Mouse (Mus musculus): ENCODE data around the gene Chac2.

The Chac2 gene

GRCm38 (mm10) chr11:30985877-30986624 is at the start of gene Chac2:
Gene Chac2, minus strand, starts transcription at chr11:30986350.
- in situ Hi-C loops (cut with MboI, MseI), result no loop called here

GRCm38 (mm10) chr11:31034958-31035357 is 48.8 kb upstream of the Chac2 start:
- in situ Hi-C loops (cut with MboI, MseI), result no loop called here

- in situ Hi-C loops (cut with MboI, MseI), result loop anchor here (10.0 kb wide), 1 partner anchor 503 kb away; no protein-coding TSS in a partner anchor
Measured at GRCm38 (mm10) chr11:31017466-31017865, 31.3 kb upstream of the Chac2 start.

GRCm38 (mm10) chr11:31009668-31010067 is 23.5 kb upstream of the Chac2 start:
- in situ Hi-C loops (cut with MboI, MseI), result loop anchor here (10.0 kb wide), 2 partner anchors 55 to 495 kb away; no protein-coding TSS in a partner anchor

- in situ Hi-C loops (cut with MboI, MseI), result loop anchor here (10.0 kb wide), 1 partner anchor 63 kb away; no protein-coding TSS in a partner anchor
Measured at GRCm38 (mm10) chr11:31001169-31001908, 15.2 kb upstream of the Chac2 start.

- in situ Hi-C loops (cut with MboI, MseI), result loop anchor here (10.0 kb wide), 1 partner anchor 65 kb away; no protein-coding TSS in a partner anchor
Measured at GRCm38 (mm10) chr11:31000028-31000427, 13.9 kb upstream of the Chac2 start.

- in situ Hi-C loops (cut with MboI, MseI), result loop anchor here (10.0 kb wide), 1 partner anchor 1896 kb away; no protein-coding TSS in a partner anchor
Measured at GRCm38 (mm10) chr11:30998704-30999103, 12.6 kb upstream of the Chac2 start.

- in situ Hi-C loops (cut with MboI, MseI), result loop anchor here (10.0 kb wide), 1 partner anchor 1897 kb away; no protein-coding TSS in a partner anchor
Measured at GRCm38 (mm10) chr11:30998199-30998598, 12.0 kb upstream of the Chac2 start.

- in situ Hi-C loops (cut with MboI, MseI), result loop anchor here (10.0 kb wide), 1 partner anchor 1898 kb away; no protein-coding TSS in a partner anchor
Measured at GRCm38 (mm10) chr11:30996670-30997069, 10.5 kb upstream of the Chac2 start.

GRCm38 (mm10) chr11:30986625-30987017 is 471 bp upstream of the Chac2 start:
- in situ Hi-C loops (cut with MboI, MseI), result no loop called here

- in situ Hi-C loops (cut with MboI, MseI), result no loop called here
Measured at GRCm38 (mm10) chr11:30985237-30985636, 913 bp downstream of the Chac2 start.

GRCm38 (mm10) chr11:30954279-30954725 is 31.8 kb downstream of the Chac2 start, which contains the start of gene Erlec1:
Gene Erlec1, minus strand, starts transcription at chr11:30954335.
- in situ Hi-C loops (cut with MboI, MseI), result loop anchor here (25.0 kb wide), 1 partner anchor 1417 kb away; the partner anchor contains the start of genes Clhc1, Mtif2 and Rps27a

GRCm38 (mm10) chr11:30953469-30954154 is 32.5 kb downstream of the Chac2 start:
- in situ Hi-C loops (cut with MboI, MseI), result loop anchor here (25.0 kb wide), 1 partner anchor 1416 kb away; the partner anchor contains the start of genes Clhc1, Mtif2 and Rps27a

GRCm38 (mm10) chr11:30952829-30953228 is 33.3 kb downstream of the Chac2 start:
- in situ Hi-C loops (cut with MboI, MseI), result loop anchor here (25.0 kb wide), 1 partner anchor 1416 kb away; the partner anchor contains the start of genes Clhc1, Mtif2 and Rps27a

GRCm38 (mm10) chr11:30943522-30943921 is 42.6 kb downstream of the Chac2 start:
- in situ Hi-C loops (cut with MboI, MseI), result no loop called here

- in situ Hi-C loops (cut with MboI, MseI), result no loop called here
Measured at GRCm38 (mm10) chr11:30928498-30928897, 57.7 kb downstream of the Chac2 start.

- in situ Hi-C loops (cut with MboI, MseI), result no loop called here
Measured at GRCm38 (mm10) chr11:30928079-30928478, 58.1 kb downstream of the Chac2 start.
